Mouse (Mus musculus): ENCODE results near the gene Txlng. TPM values are rescaled to one million over a fixed set of nuclear protein-coding genes. Genes with fewer than 3 reads are reported as not detected.
"Not testable (repeated sequence)": the region's sequence is repeated elsewhere in the genome, so short reads cannot be mapped to it uniquely, and the experiment has no call there.

Txlng gene
- total RNA-seq (2021) = 10 to 100 TPM; 18.8 to 19.5 TPM
- long read RNA-seq, experiment 1, transcript Txlng-201 (10 exons, 3,862 nt) = major isoform, 6 of 21 reads
- long read RNA-seq, experiment 1, partial matches to known transcripts = 7 of 21 reads
- long read RNA-seq, experiment 1, other reads (novel, unspliced or antisense) = 5 of 21 reads
- long read RNA-seq, experiment 2, partial matches to known transcripts = 4 of 6 reads
- long read RNA-seq, experiment 2, other reads (novel, unspliced or antisense) = 1 of 6 reads

DNA sequence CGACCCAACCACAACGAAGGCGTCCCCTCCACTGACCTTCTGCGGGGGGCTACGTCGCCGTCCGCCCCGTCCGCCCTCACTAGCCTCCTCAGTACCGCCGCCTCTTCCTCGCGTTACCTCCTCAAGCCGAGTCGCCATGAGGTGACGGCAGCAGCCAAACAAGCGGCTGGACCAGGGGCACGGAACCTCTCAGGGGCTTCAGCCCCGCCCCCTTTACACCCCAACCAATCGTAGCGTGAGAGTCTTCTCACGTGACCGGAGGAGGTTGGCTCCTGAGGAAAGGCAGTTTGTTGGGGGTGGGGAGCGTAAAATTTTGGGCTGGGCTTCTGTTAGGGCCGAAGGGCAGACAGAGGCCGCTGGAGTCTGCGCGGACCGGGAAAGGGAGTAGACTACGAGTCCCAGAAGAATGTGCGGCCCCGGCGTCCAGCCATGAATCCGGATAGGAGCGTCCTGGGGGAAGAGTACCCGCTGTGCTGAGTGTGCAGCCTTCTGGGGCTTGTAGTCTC lies at the start of gene Txlng:
TSS of gene Txlng (minus strand) at position 252 of the 506 bp plus-strand sequence.
- DNase-seq (ENCODE audit: low spot score in 2 of 2) = peak; percentile 87 to 95

DNA sequence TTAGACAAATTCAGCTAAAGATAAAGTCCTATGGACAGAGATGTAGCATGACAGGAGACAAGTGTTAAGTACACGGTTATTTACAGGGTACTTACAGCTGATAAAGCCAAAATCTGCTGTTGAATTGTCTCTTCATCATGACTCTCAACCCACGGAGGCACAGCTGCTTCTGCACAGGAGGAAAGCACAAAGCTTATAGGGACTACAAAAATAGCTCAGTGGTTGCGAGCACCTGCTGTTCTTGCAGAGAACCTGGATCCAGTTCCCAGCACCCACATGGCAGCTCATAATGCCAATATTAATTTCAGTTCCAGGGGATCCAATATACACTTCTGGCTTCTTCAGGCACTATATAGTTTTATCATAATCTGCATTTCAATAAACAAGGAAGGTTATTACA lies 49.0 kb upstream of the Txlng start:
- DNase-seq (ENCODE audit: low spot score in 2 of 2) = no peak

DNA sequence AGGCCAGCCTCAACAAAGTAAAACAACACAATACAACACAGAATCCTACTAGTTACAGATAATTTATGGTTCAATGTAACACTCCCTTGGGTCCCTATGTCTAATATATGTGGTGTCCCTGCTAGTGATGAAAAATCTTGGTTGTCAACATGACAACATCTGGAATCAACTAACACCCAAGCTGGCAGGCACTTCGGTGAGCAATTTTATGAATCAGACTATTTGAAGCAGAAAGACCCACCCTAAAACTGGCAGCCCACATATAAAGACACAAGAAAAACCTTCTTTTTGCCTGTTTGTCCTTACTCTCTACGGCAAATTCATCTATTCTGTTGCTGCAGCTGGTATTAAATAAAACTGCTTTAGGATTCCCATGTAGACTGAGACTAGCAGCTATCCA lies 44.5 kb upstream of the Txlng start:
- DNase-seq (ENCODE audit: low spot score in 2 of 2) = no peak

DNA sequence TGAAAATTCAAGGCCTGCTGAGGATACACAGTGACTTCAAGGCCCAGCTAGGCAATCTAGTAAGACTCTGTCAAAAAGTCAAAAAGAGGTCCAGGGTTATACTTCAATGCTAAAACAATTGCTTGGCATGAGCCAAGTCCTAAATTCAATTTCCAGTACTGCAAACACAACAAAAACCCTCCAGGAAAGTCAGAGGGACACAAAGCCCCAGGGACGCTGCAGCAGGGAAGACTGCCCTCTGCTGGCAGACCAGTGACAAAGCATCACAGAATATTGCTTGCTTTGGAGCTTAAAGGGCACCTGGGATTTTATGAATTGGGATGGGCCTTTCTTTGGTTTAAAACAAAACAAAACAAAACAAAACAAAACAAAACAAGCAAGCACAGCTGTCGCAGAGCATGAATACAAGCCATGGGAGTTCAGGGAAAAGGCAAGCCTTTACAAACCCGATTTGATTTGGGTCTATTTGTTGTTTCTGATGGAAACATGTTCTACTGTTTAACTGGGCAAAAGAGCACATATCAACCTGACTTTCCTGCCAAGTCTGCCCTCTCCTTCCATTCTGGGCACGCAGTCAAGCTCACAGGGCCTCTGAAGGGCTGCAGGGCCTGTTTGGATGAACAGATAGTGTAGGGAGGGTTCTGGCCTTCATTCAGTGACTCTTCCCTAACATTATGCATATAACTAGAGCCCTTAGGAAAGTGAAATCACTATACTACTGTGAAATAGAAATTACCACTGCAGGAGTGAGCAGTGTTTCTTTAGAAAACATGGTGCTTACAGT lies 42.7 kb upstream of the Txlng start:
- peak in 1 of 2 experiments; percentile 8 for DNase-seq (ENCODE audit: low spot score in 2 of 2)

DNA sequence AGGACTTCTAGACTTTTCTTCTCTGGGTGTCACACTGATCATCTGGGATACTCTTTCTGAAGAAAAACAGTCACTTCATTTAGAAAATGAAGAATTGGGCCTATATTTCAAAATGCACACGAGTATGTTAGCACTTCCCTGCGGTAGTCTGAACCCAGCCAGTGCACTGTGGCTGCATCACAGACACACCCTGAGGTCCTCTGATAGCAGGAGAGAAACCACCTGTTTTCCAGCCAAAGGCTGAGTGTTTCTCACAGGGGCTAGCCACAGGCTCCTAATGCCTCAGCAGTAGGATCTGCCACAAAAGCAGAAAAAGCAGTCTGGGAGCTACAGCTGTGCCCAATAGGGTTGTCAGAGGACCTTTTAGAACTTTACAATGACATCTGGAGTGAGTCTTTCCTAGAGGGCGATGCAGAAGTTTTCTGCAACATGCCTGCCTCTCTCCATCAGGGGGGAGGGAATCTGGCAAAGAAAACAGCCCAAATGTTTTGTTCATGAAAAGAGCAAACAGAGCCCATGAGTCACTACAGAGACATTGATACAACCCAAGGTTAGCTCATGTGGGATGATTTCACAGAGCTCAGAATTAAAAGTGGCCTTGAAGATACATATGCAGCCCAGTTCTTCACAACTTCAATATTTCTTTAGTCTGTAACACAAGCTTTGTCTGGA lies 39.2 kb upstream of the Txlng start:
- DNase-seq (ENCODE audit: low spot score in 2 of 2) = no peak

DNA sequence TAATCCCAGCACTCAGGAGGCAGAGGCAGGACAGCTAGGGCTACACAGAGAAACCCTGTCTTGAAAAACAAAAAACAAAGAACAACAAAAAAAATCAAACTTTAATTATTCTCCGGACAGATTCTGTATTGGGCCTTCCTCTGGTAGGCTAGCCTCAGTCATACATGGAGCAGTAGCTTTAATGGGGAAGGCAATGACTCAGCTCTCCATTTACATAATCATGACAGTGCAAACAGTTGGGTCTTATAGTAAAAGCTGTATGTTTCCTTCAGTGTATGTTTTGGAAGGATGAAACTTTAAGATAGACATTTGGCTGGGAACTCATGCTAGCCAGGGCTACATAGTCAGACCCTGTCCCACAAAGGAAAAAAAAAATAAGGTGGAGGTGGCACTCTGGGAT lies 19.4 kb upstream of the Txlng start:
- no peak for DNase-seq (ENCODE audit: low spot score in 2 of 2)

DNA sequence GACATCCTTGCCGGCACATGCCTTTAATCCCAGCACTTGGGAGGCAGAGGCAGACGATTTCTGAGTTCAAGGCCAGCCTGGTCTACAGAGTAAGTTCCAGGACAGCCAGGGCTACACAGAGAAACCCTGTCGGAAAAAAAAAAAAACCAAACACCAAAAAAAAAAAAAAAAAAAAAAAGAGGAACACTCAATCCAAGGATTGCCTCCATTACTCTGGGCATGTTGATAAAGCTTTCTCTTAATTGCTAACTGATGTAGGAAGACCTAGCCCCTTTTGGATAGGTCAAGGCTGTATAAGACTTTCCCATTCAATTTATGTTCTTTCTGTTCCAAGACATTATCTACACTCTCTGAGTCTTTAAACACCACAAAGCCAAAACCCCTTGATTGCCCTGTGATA lies 16.3 kb upstream of the Txlng start:
- DNase-seq (ENCODE audit: low spot score in 2 of 2) = no peak

DNA sequence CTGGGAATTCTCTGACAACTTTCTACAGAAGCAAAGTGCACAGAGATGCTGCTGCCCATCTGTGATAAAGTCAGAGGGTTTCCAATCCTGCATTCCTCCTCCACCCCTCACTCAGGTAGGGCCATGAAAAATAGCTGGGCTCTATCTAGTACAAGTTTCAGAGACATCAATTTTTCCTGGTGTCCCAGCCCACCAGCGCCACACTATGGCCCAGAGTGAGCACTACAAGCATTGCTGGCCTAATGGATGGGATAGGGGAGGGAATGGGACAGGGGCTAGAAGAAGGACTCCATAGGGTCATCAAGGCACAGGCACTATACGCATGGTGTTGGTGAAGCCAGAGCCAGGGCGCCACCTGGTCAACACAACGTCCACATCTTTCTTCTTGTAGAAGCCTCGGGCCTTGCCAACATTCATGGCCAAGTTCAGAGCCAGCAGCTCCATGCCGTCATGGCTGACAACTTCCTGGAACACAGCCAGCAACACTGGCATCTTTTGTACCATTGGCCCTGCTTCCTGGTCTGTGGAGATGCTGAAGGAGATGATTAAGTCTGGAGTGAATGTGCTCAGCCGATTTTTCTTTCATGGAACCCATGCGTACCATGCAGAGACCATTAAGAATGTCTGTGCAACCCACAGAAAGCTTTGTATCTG lies 15.3 kb upstream of the Txlng start:
- no peak for DNase-seq (ENCODE audit: low spot score in 2 of 2)

DNA sequence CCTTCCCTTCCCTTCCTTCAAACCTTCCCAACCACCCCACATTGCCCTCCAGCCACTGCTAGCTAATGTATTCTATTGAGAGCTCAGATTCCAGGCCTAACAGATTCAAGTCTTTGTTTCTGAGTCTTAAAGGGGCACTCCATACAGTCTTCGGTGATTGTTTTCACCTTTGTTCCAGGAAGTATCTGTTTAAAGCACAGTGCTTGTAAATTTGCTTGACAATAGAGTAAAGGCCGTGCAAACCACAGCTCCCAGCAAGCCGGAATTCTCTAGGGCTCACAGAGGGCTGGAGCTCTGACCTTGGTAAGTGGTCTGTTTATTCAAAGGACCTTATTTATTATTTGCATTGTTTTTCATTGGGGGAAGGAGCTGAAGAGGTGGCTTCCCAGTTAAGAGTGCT lies 2.8 kb upstream of the Txlng start:
- no peak for DNase-seq (ENCODE audit: low spot score in 2 of 2)

DNA sequence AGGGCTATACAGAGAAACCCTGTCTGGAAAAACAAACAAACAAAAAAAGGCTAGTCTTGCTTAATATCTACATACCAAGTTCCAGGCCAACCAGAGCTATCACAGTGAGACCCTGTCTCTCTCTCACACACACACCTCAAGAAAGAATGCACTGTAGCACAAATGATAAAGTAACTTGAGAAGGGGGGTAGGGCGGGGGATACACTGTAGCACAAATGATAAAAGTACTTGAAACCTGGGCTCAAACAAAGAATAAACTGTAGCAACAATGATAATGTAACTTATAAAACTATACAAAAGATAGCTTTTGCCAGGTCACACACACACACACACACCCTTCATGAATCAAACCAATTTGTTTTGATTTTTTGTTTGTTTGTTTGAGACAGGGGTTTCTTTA lies 2.3 kb upstream of the Txlng start:
- DNase-seq (ENCODE audit: low spot score in 2 of 2) = no peak

DNA sequence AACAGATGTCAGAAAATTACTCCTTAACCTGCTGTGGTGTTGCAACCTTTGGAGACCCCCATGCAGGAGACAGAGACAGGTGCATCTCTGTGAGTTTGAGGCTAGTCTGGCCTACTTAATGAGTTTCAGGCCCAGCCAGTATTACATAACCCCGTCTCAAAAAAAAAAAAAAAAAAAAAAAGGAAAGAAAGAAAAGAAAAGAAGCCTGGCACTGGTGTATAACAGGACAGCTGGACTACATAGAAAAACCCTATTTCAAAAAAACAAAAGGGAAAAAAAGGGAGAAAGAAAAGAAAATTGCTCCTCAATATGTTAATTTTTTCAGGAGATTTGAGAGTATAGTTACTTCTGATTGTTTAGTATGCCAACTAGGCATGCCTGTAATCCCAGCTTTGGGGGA lies 1.8 kb upstream of the Txlng start:
- no peak for DNase-seq (ENCODE audit: low spot score in 2 of 2)

DNA sequence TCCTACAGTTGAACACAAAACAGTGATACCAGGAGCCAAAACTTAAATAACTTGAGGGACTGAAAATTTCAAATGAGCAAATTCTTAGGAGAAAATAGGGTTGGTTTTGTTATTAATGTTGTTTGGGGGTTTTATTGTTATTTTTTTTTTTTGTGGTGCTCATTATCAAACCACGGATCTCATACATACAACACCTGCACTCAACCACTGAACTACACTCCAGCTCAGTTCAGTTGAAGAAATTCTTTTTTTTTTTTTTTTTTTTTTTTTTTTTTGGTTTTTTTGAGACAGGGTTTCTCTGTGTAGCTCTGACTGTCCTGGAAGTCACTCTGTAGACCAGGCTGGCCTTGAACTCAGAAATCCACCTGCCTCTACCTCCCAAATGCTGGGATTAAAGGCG lies 1.1 kb upstream of the Txlng start:
- DNase-seq (ENCODE audit: low spot score in 2 of 2) = not testable (repeated sequence)

DNA sequence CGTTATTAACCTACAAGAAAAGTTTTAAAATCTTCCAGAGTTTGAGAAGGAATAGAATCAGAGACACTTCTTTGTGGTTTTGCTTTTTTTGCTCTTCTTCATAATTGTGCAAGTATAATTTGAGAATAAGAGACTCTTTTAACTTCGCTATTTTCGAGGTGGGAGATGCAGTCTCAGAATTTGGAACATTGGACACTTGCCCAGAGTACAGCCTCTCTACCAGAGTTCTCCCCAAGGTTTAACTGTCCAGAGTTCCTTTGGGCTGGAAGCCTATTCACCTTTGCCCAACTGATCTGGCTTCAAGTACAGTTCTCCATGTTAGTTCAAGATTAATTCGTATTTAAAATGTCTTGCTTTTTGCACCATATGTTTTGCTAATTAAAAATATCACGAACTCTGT lies 487 bp upstream of the Txlng start:
- DNase-seq (ENCODE audit: low spot score in 2 of 2) = no peak

DNA sequence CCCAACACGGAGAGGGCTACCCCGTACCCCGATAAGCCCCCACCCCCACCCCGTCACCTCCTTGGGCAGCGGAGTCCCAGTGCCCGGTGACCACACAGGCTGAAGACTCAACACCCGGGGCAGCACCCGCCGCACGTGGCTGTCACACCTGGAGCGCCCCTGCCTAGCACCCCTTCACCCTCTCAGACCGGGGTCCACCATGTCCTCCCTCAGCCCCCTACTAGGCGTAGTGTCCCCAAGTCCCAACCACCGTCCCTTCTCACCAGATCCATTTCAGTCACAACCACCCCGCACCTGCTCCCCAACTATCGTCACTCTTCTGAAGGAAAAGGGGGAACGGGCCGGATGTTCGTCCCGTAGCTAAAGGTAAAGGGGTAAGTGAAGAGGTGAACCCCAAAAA lies 471 bp downstream of the Txlng start:
- peak in 1 of 2 experiments; percentile 1 for DNase-seq (ENCODE audit: low spot score in 2 of 2)

DNA sequence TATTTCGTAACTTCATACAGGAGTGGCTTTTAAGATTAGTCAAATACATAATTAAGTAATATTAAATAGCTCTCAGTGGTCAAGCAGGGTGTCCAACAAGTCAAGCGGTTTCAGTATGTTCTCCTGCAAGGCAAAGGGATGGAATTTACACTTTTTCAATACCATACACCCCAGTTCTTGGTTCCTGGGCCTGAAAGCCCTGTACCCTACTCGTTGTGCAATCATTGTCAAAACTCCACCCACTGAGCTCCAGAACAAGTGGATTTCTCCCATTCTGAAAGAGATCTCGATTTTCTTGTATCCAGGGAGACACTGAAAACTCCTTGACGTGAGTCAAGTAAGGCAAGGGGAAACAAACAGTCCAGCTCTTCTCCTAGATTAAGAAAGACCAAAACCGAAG lies 1.2 kb downstream of the Txlng start:
- no peak for DNase-seq (ENCODE audit: low spot score in 2 of 2)

DNA sequence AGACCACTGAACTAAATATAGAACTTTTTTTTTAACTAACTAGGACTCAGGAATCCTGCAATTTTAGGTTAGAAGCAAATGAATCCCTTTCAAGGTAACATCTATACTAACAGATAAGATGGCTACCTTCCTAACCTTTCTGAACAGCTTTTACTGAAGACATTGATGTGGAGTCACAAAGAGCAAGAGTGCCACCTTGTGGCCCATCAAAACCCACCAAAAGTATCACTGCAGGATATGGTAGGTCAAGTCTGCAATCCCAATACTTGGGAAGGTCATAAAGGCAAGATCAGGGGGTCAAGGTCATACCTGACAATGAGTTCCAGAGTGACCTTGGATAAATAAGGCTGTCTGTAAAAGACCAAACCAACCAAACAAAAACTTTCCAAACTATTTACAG lies 28.9 kb downstream of the Txlng start:
- peak; percentile 14 to 22 for DNase-seq (ENCODE audit: low spot score in 2 of 2)

DNA sequence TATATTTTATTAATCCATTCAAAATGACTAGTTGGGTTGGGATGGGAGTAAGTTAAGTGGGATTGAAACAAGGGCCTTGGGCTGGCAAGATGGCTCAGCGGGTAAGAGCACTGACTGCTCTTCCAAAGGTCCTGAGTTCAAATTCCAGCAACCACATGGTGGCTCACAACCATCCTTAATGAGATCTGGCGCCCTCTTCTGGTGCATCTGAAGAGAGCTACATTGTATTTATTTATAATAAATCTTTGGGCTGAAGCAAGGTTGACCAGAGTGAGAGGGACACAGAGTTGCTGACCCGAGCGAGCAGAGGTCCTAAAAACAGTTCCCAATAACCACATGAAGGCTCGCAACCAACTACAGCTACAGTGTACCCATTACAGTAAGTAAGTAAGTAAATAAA lies 37.9 kb downstream of the Txlng start:
- DNase-seq (ENCODE audit: low spot score in 2 of 2) = not testable (repeated sequence)

DNA sequence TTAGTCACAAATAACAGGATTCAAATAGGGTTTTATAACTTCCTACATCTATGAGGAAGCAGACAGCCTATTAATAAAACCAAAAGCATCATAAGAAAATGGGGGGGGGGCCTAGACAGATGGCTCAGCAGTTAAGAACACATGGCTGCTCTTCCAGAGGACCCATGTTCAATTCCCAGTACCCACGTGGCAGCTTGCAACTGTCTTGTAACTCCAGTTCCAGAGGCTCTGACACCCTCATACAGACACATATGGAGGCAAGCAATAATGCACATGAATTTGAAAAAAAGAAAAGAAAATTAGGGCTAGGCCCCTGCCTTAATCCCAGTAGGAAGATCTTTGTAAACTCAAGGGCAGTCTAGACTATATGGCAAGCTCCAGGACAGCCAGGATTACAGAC lies 40.9 kb downstream of the Txlng start:
- DNase-seq (ENCODE audit: low spot score in 2 of 2) = no peak

DNA sequence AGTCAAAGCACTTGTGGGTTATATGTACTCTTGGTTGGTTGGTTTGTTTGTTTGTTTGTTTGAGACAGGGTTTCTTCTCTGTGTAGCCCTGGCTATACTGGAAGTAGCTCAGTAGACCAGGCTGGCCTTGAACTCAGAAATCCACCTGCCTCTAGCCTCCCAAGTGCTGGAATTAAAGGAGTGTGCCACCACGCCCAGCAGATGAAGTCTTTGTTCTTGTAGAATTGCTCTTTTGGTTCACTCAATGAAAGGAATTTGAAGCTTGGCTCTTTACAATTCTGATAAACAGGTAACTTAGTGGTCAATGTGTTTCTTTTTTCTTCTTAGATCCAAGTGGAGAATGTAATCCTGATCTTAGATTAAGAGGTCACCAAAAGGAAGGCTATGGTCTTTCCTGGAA lies 58.5 kb downstream of the Txlng start:
- no peak for DNase-seq (ENCODE audit: low spot score in 2 of 2)

DNA sequence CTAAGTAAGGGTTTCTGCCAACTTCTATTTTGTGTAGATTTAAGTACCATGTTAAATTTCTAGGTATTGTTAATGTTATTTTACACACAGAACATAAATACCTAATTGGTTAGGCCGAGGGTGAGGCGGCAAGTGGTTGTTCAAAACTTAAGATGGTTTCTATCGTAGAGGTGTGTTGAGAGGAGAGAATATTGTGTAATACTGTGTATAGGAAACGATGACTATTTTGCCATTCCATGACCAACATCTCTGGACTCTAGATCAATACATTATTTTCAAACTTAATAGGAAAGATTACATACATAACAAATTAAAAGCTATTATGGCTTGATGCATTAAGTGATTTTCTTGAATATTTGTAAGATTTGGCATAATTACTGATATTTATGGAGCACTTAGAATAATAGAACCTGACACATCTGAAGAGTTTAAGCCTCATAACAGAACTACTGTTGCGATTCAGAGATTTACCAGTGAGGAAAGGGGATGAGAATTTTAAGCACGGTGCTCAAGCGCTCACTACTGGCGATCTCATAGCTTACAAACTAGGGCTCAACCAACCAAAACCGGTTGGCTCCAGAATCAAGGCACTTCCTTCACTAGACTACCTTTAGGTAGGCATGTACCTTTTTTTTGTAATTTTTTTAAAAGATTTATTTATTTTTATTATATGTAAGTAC lies 67.4 kb downstream of the Txlng start:
- DNase-seq (ENCODE audit: low spot score in 2 of 2) = no peak

DNA sequence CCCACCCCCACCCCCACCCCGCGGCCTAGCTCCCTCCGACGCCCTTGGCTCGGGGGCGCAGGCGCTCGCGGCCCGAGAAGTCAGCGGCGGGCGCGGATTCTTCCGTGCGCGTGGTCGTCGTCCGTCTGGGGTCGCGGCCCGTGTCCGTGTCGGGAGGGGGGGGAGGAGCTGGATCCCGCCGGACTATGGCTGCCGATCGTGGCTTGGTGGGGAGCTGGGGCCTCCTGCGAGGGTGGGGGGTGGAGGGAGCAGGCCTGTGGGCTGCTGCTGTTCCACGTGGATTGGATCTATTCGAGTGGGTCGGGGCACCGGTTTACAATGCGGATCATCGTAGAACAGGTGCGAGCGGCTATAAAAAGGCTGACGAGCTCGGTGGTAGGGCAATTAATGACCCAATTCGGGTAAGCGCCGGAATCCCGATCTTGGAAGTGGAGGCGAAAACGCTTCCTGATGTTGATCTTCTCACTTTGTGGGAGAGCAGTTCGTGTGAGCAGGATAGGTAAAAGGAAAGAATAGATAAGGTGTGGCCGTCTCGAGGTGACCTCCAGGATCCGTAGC lies 68.2 kb downstream of the Txlng start:
- DNase-seq (ENCODE audit: low spot score in 2 of 2) = peak; percentile 2 to 14
